Mouse (Mus musculus) embryo, embryonic 10.5 days (tissue): ENCODE measurements around the gene Ctsm.
"Not testable (repeated sequence)": the region's sequence is repeated elsewhere in the genome, so short reads cannot be mapped to it uniquely, and the experiment has no call there.

Experiments
- DNase-seq: peaks from one replicate; pipeline ENCODE4 v3.0.0-alpha.2; 2015; ENCODE audit warnings: low spot score

Gene Ctsm

DNA sequence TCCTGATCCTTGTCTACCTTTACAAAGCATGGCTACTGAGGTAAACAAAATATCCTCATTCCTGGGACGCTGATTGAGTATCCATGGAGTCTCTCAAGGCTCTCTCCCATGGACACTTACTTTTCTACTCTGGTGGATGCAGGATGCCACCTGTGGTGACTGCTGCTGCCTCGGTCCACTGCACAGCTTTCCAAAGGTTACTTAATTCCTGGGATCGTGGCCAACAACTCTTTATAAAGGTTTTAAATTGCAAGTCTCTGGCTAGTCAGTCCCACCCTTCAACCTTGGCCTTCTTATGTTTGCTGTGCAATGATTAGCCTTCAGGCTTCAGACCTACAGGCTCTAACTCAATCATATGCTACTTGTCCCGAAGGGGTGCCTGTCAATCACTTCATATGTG is at the start of gene Ctsm:
Ctsm (minus strand) TSS at position 209 of the 400 bp plus-strand sequence.
- no peak for DNase-seq

DNA sequence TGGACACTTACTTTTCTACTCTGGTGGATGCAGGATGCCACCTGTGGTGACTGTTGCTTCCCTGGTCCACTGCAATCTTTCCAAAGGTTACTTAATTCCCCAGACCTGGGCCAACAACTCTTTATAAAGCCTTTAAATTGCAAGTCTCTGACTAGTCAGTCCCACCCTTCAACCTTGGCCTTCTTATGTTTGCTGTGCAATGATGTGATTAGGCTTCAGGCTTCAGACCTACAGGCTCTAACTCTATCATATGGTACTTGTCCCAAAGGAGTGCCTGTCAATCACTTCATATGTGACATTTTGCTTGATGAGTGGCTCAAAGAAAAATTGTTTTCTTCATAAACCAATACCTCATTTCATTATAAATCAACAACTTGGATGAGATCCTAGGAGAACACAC is 28.4 kb upstream of the Ctsm start, which contains the start of gene Cts3:
Cts3 (minus strand) TSS at position 101 of the 400 bp plus-strand sequence.
- no peak for DNase-seq

DNA sequence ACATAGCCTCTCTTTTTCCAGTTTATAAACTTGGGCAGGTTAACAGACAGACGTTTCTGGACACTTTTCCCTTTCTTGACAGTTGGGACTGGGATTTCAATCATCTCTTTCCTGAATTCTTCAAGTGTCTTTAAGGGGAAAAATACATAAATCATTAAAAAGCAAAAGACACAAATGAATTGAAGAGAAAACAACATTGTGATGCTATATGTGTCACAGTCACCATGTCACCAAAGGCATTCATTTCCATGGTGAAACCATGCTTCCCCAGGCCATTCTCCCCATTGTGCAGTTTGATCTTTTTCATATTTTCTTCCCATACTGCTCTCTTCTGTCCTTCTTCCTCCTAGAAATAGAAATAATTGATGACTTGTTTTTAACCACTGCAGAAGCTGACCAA is 26.4 kb upstream of the Ctsm start, which contains the start of gene Gm49352:
Gm49352 (minus strand) TSS at position 101 of the 400 bp plus-strand sequence.
- DNase-seq = not testable (repeated sequence)
